In genomic region chr17:10366577-10366976, GRCm38 (mm10) we compare ENCODE assay signal across 20 mouse cellular contexts. TPM values are rescaled to one million over a fixed set of nuclear protein-coding genes. Genes with fewer than 3 reads are reported as not detected.
DNase-seq lines count a peak whose midpoint lies in the region; ATAC-seq and TF ChIP-seq lines count a peak whose summit lies in the region.
"Had no signal": no experiment of that assay in that cellular context is flagged by ENCODE, and none has a peak within 500 bp of the region (broad histone marks: within the 10 kb centered on the region; RNA-seq: fewer than 3 reads in every experiment).

No protein-coding gene starts in this region.

- H3K9me3 ChIP-seq in heart, postnatal 0 days (replicated peaks; ENCODE audit: control insufficient read depth, low read length) = no peaks in the 10 kb centered on the region
- H3K9me3 ChIP-seq in lung, embryonic 16.5 days (ENCODE audit: control insufficient read depth, low read length) = no peaks in the 10 kb centered on the region
- H3K9me3 ChIP-seq: embryonic facial prominence, embryonic 13.5 days; hindbrain, embryonic 10.5 days; limb, embryonic 12.5 days; liver, embryonic 12.5 days had no signal

- H3K4me3 ChIP-seq in heart, adult 2 months = no peak overlapping the region
- H3K4me3 ChIP-seq in heart, postnatal 0 days (ENCODE audit: low read depth, low read length) = no peak overlapping the region
- H3K4me3 ChIP-seq in lung, embryonic 16.5 days (ENCODE audit: low read length) = no peak overlapping the region
- H3K4me3 ChIP-seq: embryonic facial prominence, embryonic 13.5 days; hindbrain, embryonic 10.5 days; limb, embryonic 12.5 days; liver, embryonic 12.5 days had no signal

- no peak for TF ChIP-seq EP300 in heart, adult 2 months (IDR thresholded peaks at IDR 0.05; ENCODE audit: insufficient read depth, low read depth, low read length)
- TF ChIP-seq EP300 in heart, postnatal 0 days (IDR thresholded peaks at IDR 0.05; ENCODE audit: low read depth) = no peak

- no peaks in the 10 kb centered on the region for H3K27me3 ChIP-seq in heart, adult 2 months (ENCODE audit: control insufficient read depth, insufficient read depth, low read length)
- H3K27me3 ChIP-seq in heart, postnatal 0 days (ENCODE audit: control insufficient read depth, insufficient read depth, low read length) = no peaks in the 10 kb centered on the region
- H3K27me3 ChIP-seq in lung, embryonic 16.5 days (ENCODE audit: control insufficient read depth, insufficient read depth, low read depth, low read length) = no peaks in the 10 kb centered on the region
- H3K27me3 ChIP-seq: embryonic facial prominence, embryonic 13.5 days; limb, embryonic 12.5 days; liver, embryonic 12.5 days had no signal

- ATAC-seq in heart, postnatal 0 days (ENCODE audit: insufficient read depth, low read depth) = no peak
- no peak for ATAC-seq in lung, embryonic 16.5 days (ENCODE audit: low read depth)
- ATAC-seq: CD4-positive, CD25-positive, alpha-beta regulatory T cell, adult 4 months; forebrain, embryonic 14.5 days; liver, embryonic 12.5 days had no signal

- no peak overlapping the region for H3K4me2 ChIP-seq in heart, postnatal 0 days (ENCODE audit: low read depth, low read length)
- no peak overlapping the region for H3K4me2 ChIP-seq in lung, embryonic 16.5 days (ENCODE audit: low read depth, low read length)
- H3K4me2 ChIP-seq: embryonic facial prominence, embryonic 13.5 days; limb, embryonic 12.5 days; liver, embryonic 12.5 days; lung, embryonic 14.5 days; midbrain, embryonic 11.5 days had no signal

- H3K79me2 ChIP-seq in heart, adult 2 months (replicated peaks; ENCODE audit: control insufficient read depth, insufficient read depth, low read length) = no peaks in the 10 kb centered on the region

- peak overlapping the region; percentile 67 for H3K27ac ChIP-seq in heart, adult 2 months
- H3K27ac ChIP-seq in heart, postnatal 0 days (ENCODE audit: low read depth) = peak overlapping the region; percentile 64
- H3K27ac ChIP-seq in lung, embryonic 16.5 days (ENCODE audit: low read length) = peak overlapping the region; percentile 48; the same call in 1 of the 2 replicates
- H3K27ac ChIP-seq: embryonic facial prominence, embryonic 13.5 days; hindbrain, embryonic 10.5 days; limb, embryonic 12.5 days; liver, embryonic 12.5 days had no signal

- H3K36me3 ChIP-seq in heart, adult 2 months (ENCODE audit: control insufficient read depth, insufficient read depth, low read length) = peaks cover 7% of the 10 kb centered on the region
- H3K36me3 ChIP-seq in heart, postnatal 0 days (replicated peaks; ENCODE audit: control insufficient read depth, insufficient read depth, low read length) = no peaks in the 10 kb centered on the region
- H3K36me3 ChIP-seq in lung, embryonic 16.5 days (ENCODE audit: control insufficient read depth, insufficient read depth, low read length) = no peaks in the 10 kb centered on the region
- H3K36me3 ChIP-seq: embryonic facial prominence, embryonic 13.5 days; hindbrain, embryonic 10.5 days; limb, embryonic 12.5 days; liver, embryonic 12.5 days had no signal

- H3K4me1 ChIP-seq in heart, adult 2 months (ENCODE audit: control insufficient read depth, insufficient read depth, low read length) = peaks cover 20% of the 10 kb centered on the region
- peaks cover 64% of the 10 kb centered on the region for H3K4me1 ChIP-seq in heart, postnatal 0 days (ENCODE audit: control insufficient read depth, insufficient read depth)
- peaks cover 19% of the 10 kb centered on the region for H3K4me1 ChIP-seq in lung, embryonic 16.5 days (replicated peaks; ENCODE audit: control insufficient read depth, insufficient read depth, low read length)
- H3K4me1 ChIP-seq: limb, embryonic 12.5 days had no signal

- TF ChIP-seq CTCF in heart, adult 2 months (IDR thresholded peaks at IDR 0.05) = no peak
- no peak for TF ChIP-seq CTCF in heart, postnatal 0 days (IDR thresholded peaks at IDR 0.05; ENCODE audit: low read depth)

- 47% methylated on average over 4 of the region's 4 CpGs for WGBS in heart, adult 2 months
- WGBS in heart, postnatal 0 days = 59% methylated on average over 4 of the region's 4 CpGs
- 73% methylated on average over 4 of the region's 4 CpGs for WGBS in lung, embryonic 16.5 days

- DNase-seq in heart, adult 2 months = no peak
- DNase-seq in heart, postnatal 36 days = no peak
- no peak for DNase-seq in heart, postnatal 0 days (ENCODE audit: low spot score)
- DNase-seq in heart, postnatal 10 days = no peak
- DNase-seq in lung, postnatal 4 days = no peak
- no peak for DNase-seq in right cerebral cortex, postnatal 25 days
- no peak for DNase-seq in embryo, embryonic 10 days (ENCODE audit: low spot score)
- DNase-seq: cerebellum, adult 8-10 months; gastrocnemius, postnatal 36 days; kidney, adult 18-20 months; lung, embryonic 14.5 days; thymus, postnatal 25 days had no signal

- TF ChIP-seq POLR2A in heart, adult 2 months (IDR thresholded peaks at IDR 0.05; ENCODE audit: insufficient read depth, low read depth, low read length) = no peak

- H3K9ac ChIP-seq in heart, adult 2 months (ENCODE audit: low read depth, low read length) = no peak overlapping the region
- no peak overlapping the region for H3K9ac ChIP-seq in heart, postnatal 0 days (replicated peaks; ENCODE audit: low read depth, low read length)
- no peak overlapping the region for H3K9ac ChIP-seq in lung, embryonic 16.5 days (ENCODE audit: low read length)
- H3K9ac ChIP-seq: embryonic facial prominence, embryonic 13.5 days; limb, embryonic 12.5 days; liver, embryonic 12.5 days; lung, embryonic 14.5 days had no signal

- intact Hi-C loops in heart, adult 2 months (cut with DNase I) = loop anchor here (2.0 kb wide), 1 partner anchor 272 kb away; no protein-coding TSS in a partner anchor
- intact Hi-C loops in heart, postnatal 36 days (cut with DNase I) = no loop called here
- intact Hi-C loops in heart, postnatal 10 days (cut with DNase I) = loop anchor here (2.0 kb wide), 2 partner anchors 32 to 46 kb away; no protein-coding TSS in a partner anchor

RNA-seq across cellular contexts. Expression of gene Qk, which starts 46.9 kb away (rescaled TPM):
- total RNA-seq in heart, adult 2 months (2021) = 100 to 1,000 TPM; 469 to 514 TPM
- 342 and 549 TPM in 2 replicates for polyA plus RNA-seq in heart, adult 2 months (2012; rRNA removed)
- total RNA-seq in heart, postnatal 36 days (2021) = 100 to 1,000 TPM; 419 to 431 TPM
- total RNA-seq in heart, postnatal 0 days (2014; rRNA removed; ENCODE audit: low replicate concordance) = 359 and 460 TPM in 2 replicates
- 47.6 and 54.8 TPM in 2 replicates for polyA plus RNA-seq in heart, postnatal 0 days (2015; fragmentation: Nextera tagmentation; extraction: Ambion mirVana)
- 100 to 1,000 TPM; 548 to 551 TPM for total RNA-seq in heart, postnatal 10 days (2021)
- polyA plus RNA-seq in lung, embryonic 16.5 days (2015; fragmentation: Nextera tagmentation; extraction: Ambion mirVana) = 34.5 and 37.0 TPM in 2 replicates
